Mouse (Mus musculus) hindbrain, postnatal 0 days (tissue): ENCODE measurements at regions not wholly inside any gene's neighbourhood (a gene's known extent, or its start where the extent isn't known, plus 50 kb on each side); places are given as distances from the start of the nearest gene placed in this dataset.

Source experiments
- ATAC-seq: fragments of 200-750 bp; cut with Nextera tagmentation; 2 replicates; pipeline ENCODE4 v1.8.0; 2017; ENCODE audit warnings: mild to moderate bottlenecking, moderate TSS enrichment, moderate library complexity
- DNase-seq: peaks from one replicate; pipeline ENCODE4 v3.0.0-alpha.2; 2015; ENCODE audit warnings: low spot score
- H3K27ac ChIP-seq: fragments of 300-500 bp; sonication (generic); 2 replicates; pipeline ENCODE4 v1.5.1; 2014; ENCODE audit warnings: mild to moderate bottlenecking
- H3K27me3 ChIP-seq: fragments of 300-500 bp; sonication (generic); 2 replicates; pipeline ENCODE4 v1.6.1; 2014; ENCODE audit warnings: low read length, mixed read lengths; ENCODE audit not compliant: insufficient read depth
- H3K36me3 ChIP-seq: fragments of 300-500 bp; sonication (generic); 2 replicates; pipeline ENCODE4 v1.6.1; 2014; ENCODE audit warnings: low read length, mixed read lengths; ENCODE audit not compliant: insufficient read depth
- H3K4me1 ChIP-seq: fragments of 300-500 bp; sonication (generic); 2 replicates; pipeline ENCODE4 v1.6.1; 2014; ENCODE audit warnings: antibody characterized with exemption, low read length, mixed read lengths; ENCODE audit not compliant: insufficient read depth
- H3K4me2 ChIP-seq: fragments of 300-500 bp; sonication (generic); 2 replicates; pipeline ENCODE4 v1.6.1; 2014; ENCODE audit warnings: low read depth, mild to moderate bottlenecking, low read length, moderate library complexity, mixed read lengths
- H3K4me3 ChIP-seq: fragments of 300-500 bp; sonication (generic); 2 replicates; pipeline ENCODE4 v1.5.1; 2014; ENCODE audit warnings: low read length
- H3K9ac ChIP-seq: fragments of 300-500 bp; sonication (generic); replicated peaks from 2 replicates; pipeline ENCODE4 v1.6.1; 2014; ENCODE audit warnings: mild to moderate bottlenecking, low read length, moderate library complexity, mixed read lengths
- H3K9me3 ChIP-seq: fragments of 300-500 bp; sonication (generic); 2 replicates; pipeline ENCODE4 v1.6.1; 2016; ENCODE audit warnings: low read length, mixed read lengths
- CTCF ChIP-seq: IDR thresholded peaks from 2 replicates; pipeline ENCODE4 v1.5.1; 2016; ENCODE audit warnings: antibody characterized with exemption, control low read depth, low read depth
- WGBS: fragments of 180-500 bp; shearing (Covaris S2); extraction: QIAGEN DNeasy Blood & Tissue Kit; methylation state at CpG from one replicate; pipeline ENCODE4 v1.1.7; 2014; 5-methylcytosine and 5-hydroxymethylcytosine counted together

DNA sequence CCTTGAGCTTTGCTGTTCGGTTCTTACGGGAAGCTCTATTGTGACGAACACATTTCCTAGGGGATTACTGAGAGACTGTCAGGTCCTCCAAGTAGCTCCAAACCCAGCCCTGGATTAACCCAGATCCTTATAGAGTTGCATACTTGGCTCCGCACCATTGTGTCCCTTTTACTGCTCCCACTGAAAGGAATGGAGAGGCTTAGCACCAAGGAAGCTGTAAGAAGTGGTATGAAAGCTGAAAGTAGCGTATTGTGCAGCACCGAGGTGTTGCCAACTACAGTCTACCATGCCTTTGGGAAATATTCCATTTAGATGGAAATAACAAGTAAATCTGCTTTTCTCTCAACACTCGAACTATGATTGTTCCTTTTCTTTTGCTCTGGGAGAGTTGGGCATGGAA, 53.5 kb upstream of the Lhcgr start:
- 73% methylated on average over 7 of the region's 7 CpGs for WGBS
- H3K4me1 ChIP-seq, result no peaks in the 10 kb centered on the region
- H3K36me3 ChIP-seq, result no peaks in the 10 kb centered on the region
- H3K9me3 ChIP-seq, result no peaks in the 10 kb centered on the region
- no peak overlapping the region for H3K4me3 ChIP-seq
- H3K27ac ChIP-seq, result no peak overlapping the region
- H3K4me2 ChIP-seq, result no peak overlapping the region
- no peak overlapping the region for H3K9ac ChIP-seq
- H3K27me3 ChIP-seq, result no peaks in the 10 kb centered on the region
- no peak for TF ChIP-seq CTCF
- no peak for DNase-seq
- no peak for ATAC-seq
